Mouse (Mus musculus): ENCODE measurements around the gene Slc22a18. TPM values are rescaled to one million over a fixed set of nuclear protein-coding genes. Genes with fewer than 3 reads are reported as not detected.

Gene Slc22a18
- polyA plus RNA-seq, 1 experiment from 2014 or later: 11.7 TPM

DNA sequence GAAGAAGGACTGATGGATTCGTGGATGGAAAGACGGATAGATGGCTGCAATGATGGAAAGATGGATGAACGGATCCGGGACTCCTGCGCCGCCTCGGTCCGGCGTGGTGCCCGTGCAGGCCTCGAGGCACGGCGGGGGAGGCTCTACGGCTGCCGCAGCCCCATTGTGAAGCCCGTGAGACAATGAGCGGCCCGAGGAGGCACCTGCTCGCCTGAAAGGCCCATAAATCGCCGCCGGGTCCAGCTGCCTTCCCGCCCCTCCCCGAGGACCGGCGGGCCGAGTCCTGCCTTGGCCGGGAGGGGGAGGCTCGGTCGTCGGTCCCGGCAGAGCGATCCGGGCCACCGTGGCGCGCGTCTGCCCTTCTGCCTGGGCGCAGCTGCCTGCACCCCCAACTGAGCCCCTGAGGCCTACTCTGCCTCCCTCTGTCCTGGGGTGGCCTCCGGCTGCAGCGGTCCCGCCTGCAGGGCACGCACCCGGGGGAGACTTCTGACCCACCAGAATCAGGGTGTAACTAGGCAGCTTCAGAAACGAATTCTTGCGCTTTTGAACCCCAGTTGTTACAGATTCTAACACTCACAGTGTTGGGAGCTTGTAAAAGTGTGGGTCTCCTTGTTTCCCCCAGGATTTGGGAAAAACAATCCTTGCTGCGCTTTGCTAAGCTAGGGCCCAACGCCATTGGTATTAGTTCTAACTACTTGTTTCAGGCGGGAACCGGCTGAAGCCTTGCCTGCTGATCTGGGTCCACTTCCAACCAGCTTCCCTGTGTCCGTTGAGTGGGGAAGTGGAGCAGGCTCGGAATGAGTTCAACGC lies 27.7 kb upstream of the Slc22a18 start:
- Histone ChIP-seq H3K4me3 (replicated peaks) (peak overlapping the region; percentile 35), H3K36me3 (no peaks in the 10 kb centered on the region), H3K27me3 (replicated peaks) (peaks cover 11% of the 10 kb centered on the region), H3K4me1 (peaks cover 13% of the 10 kb centered on the region), H3K4me2 (peak overlapping the region; percentile 77), H3K9ac (peak overlapping the region; percentile 49; the same call in 1 of the 2 replicates), H3K9me3 (no peaks in the 10 kb centered on the region), H3K27ac (no peak overlapping the region)
- 12% methylated on average over 53 of the region's 53 CpGs for WGBS
- no peak for ATAC-seq (ENCODE audit: insufficient read depth, low FRiP score, low read depth)

DNA sequence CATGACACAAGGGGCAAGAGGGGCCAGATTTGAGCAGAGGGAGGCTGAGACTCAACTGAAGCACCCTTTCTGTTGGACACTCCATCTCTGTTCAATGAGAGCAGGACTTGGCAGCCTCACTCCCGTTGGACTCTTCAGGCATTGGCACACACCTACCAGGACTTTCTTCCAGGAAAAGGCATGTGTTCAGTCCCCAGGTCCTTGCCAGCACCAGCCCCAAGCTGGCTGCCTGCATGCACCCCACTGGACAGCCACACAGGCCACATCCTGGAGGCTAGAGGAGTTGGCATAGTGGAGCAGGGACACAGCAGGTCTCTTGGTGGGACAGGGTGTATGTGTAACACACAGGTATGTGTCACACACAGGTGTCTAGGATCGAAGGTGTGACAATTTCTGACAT lies 26.4 kb upstream of the Slc22a18 start:
- no peak for ATAC-seq (ENCODE audit: insufficient read depth, low FRiP score, low read depth)
- WGBS: 71% methylated on average over 2 of the region's 2 CpGs
- H3K9me3 ChIP-seq: no peaks in the 10 kb centered on the region

DNA sequence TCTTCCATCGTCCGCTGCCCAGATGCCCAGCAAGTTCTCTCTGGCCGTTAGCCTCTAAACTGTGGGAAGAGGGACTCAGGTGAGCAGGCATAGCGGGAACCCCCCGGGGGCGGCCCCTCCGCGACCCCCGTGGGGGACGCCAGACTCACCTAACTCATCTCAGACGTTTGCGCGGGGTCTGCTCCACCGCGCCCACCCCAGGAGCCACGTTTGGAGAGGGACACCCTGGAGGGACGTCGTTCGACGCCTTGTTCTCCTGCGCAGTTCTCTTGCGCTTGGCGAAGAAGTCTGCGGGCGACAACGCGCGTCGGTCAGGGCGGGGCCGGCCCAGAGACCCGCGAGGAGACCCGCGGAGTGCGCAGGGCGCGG lies 14.6 kb upstream of the Slc22a18 start:
- Histone ChIP-seq H3K36me3 (no peaks in the 10 kb centered on the region), H3K27me3 (replicated peaks) (no peaks in the 10 kb centered on the region), H3K9ac (peak overlapping the region; percentile 60), H3K4me2 (peak overlapping the region; percentile 60), H3K4me3 (replicated peaks) (peak overlapping the region; percentile 53), H3K27ac (peak overlapping the region; percentile 58), H3K9me3 (0 out of 2 replicates have a peak, but pooled peaks cover 2% of the 10 kb centered on the region), H3K4me1 (peaks cover 8% of the 10 kb centered on the region)
- ATAC-seq (ENCODE audit: insufficient read depth, low FRiP score, low read depth): no peak
- WGBS: 26% methylated on average over 38 of the region's 38 CpGs

More for the DNA sequence above, 26.4 kb upstream of the Slc22a18 start:
- Histone ChIP-seq H3K36me3 (no peaks in the 10 kb centered on the region), H3K27ac (no peak overlapping the region), H3K4me2 (no peak overlapping the region), H3K27me3 (replicated peaks) (peaks cover 11% of the 10 kb centered on the region), H3K4me1 (peaks cover 13% of the 10 kb centered on the region), H3K9ac (no peak overlapping the region), H3K4me3 (replicated peaks) (no peak overlapping the region)

DNA sequence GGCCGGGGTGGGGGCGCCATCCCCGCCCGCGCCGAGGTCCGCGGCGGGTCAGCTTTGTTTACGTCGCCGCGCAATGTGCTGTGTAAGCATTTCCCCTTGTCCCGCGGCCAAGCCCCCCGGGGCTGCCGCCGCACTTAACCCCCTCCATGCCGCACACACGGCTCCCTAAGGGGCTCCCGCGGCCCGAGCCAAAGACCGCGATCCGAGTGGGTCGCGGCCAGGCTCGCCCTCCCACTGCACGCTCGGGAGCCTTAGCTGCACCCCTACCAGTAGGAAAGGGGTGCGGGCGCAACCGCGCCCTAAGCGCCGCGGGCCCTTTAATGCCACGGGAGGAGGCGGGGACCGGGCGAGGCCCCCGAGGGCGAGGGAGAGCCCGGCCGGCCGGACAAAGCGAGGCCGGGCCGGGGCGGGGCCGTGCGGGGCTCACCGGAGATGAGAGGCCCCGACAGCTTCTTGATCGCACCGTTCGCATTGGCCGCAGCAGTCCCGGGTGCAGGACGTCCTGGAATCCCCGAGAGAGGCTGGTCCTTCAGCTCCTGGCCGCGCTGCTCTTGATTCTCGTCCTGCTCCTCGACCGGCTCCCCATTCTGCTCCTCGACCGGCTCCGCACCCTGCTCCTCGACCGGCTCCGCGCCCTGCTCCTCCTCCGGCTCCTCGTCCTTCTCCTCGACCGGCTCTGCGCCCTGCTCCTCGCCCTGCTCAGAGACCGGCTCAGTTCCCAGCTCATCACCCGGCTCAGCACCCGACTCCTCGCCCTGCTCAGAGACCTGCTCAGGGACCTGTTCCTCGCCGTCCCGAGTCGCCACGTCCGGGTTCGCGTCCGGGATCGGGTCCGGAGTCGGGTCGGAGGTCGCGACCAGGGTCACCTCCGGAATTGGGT lies 14.0 kb upstream of the Slc22a18 start:
- H3K4me2 ChIP-seq: peak overlapping the region; percentile 60
- no peaks in the 10 kb centered on the region for H3K36me3 ChIP-seq
- peak overlapping the region; percentile 58 for H3K27ac ChIP-seq
- no peak for ATAC-seq (ENCODE audit: insufficient read depth, low FRiP score, low read depth)
- 25% methylated on average over 99 of the region's 100 CpGs for WGBS
- peak overlapping the region; percentile 60 for H3K9ac ChIP-seq
- H3K9me3 ChIP-seq: 0 out of 2 replicates have a peak, but pooled peaks cover 2% of the 10 kb centered on the region
- H3K4me3 ChIP-seq (replicated peaks): peak overlapping the region; percentile 53
- no peaks in the 10 kb centered on the region for H3K27me3 ChIP-seq (replicated peaks)
- H3K4me1 ChIP-seq: peaks cover 14% of the 10 kb centered on the region

DNA sequence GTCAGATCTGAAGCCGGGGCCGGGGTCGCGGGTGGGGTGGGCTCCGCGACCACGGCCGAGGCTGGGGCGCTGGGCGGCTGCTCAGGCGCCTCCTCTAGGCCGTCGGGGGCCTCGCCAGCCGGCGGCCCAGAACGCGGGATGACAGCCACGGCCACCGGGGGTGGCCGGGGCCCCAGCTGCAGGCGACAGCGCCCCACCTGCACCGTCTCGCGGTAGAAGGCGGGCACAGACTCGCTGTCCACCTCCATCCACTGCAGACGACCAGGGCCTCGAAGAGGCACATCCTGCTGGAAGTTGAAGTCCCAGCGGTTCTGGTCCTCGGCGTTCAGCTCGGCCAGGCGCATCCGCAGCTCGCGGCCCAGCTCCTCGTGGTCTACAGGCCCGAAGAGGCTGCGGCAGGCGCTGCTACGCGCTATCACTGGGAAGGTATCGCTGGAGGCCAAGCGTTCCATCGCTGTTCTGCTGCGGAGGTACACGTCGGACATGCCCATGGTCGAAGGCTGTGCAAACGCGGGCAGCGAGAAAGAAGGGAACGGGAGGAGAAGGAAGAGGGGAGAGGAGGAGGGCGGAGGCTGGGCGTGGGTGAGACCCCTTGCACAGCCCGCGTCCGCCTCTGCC lies 13.2 kb upstream of the Slc22a18 start:
- Histone ChIP-seq H3K4me3 (replicated peaks) (peak overlapping the region; percentile 53), H3K27me3 (replicated peaks) (no peaks in the 10 kb centered on the region), H3K4me2 (peak overlapping the region; percentile 60), H3K36me3 (no peaks in the 10 kb centered on the region), H3K4me1 (peaks cover 22% of the 10 kb centered on the region), H3K27ac (peak overlapping the region; percentile 58), H3K9ac (peak overlapping the region; percentile 60), H3K9me3 (0 out of 2 replicates have a peak, but pooled peaks cover 2% of the 10 kb centered on the region)
- ATAC-seq (ENCODE audit: insufficient read depth, low FRiP score, low read depth): no peak
- WGBS: 35% methylated on average over 58 of the region's 60 CpGs

DNA sequence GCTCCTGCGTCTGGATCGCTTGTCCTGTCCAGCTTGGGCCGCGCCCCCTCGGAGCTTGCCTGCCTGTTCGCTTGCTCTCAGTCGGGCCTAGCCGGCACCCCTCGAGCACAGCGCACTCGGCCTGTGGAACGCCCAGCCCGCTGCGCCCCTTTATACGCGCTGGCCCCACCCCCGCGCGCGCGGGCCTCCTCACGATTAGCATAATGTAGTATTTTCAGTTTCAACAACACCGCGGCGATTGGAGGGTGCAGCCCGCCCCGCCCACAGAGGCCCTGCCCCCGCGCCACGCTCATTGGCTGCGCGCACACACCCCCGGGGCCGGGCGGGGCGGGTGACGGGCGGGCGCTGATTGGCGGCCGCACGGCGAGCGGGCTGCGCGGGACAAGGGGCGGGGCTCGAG lies 12.7 kb upstream of the Slc22a18 start, which contains the start of gene Cdkn1c:
Gene Cdkn1c, minus strand, starts transcription at position 177 of the 400 bp plus-strand sequence.
- H3K4me2 ChIP-seq: peak within 1 kb of the TSS; percentile 60
- H3K27me3 ChIP-seq (replicated peaks): no peaks in the 10 kb centered on the region
- peak; percentile 82 for ATAC-seq (ENCODE audit: insufficient read depth, low FRiP score, low read depth)
- H3K4me1 ChIP-seq: peaks cover 24% of the 10 kb centered on the region
- 30% methylated on average over 48 of the region's 48 CpGs for WGBS
- H3K9ac ChIP-seq: peak within 1 kb of the TSS; percentile 60
- H3K4me3 ChIP-seq (replicated peaks): peak within 1 kb of the TSS; percentile 53
- 0 out of 2 replicates have a peak, but pooled peaks cover 2% of the 10 kb centered on the region for H3K9me3 ChIP-seq
- no peaks in the 10 kb centered on the region for H3K36me3 ChIP-seq
- H3K27ac ChIP-seq: peak within 1 kb of the TSS; percentile 58

DNA sequence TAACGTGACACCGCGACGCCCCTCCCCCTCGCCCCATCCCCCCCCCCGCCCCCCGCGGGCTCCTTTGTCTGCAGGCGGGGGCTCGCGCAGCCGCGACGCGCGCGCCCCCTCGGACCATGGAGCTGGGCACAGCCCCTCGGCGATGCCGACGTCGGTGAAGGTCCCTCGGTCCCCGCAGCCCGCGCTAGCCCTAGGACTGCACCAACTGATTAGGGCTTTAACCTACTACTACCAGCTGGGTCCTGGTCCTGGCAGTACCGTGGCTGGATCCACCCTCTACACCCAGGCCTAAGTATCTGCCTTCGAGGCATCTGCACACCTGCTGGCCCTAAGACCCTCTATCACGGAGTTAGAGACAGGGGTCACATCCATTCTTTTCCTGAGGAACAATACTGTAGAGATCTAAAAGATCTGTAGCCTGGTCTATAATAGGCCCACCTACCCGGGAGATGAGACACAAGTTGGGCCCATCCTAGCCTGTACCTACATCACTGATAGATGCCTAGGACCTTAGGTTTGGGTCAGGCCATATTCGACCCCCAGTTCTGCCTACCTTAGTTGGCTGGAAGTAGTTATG lies 12.2 kb upstream of the Slc22a18 start:
- Histone ChIP-seq H3K9ac (no peak overlapping the region; the same call in 1 of the 2 replicates), H3K36me3 (no peaks in the 10 kb centered on the region), H3K4me3 (replicated peaks) (peak overlapping the region; percentile 53), H3K4me2 (peak overlapping the region; percentile 50), H3K27ac (peak overlapping the region; percentile 42; the same call in 1 of the 2 replicates), H3K4me1 (peaks cover 24% of the 10 kb centered on the region), H3K27me3 (replicated peaks) (no peaks in the 10 kb centered on the region), H3K9me3 (0 out of 2 replicates have a peak, but pooled peaks cover 2% of the 10 kb centered on the region)
- WGBS: 30% methylated on average over 20 of the region's 32 CpGs
- peak; percentile 15 for ATAC-seq (ENCODE audit: insufficient read depth, low FRiP score, low read depth)

DNA sequence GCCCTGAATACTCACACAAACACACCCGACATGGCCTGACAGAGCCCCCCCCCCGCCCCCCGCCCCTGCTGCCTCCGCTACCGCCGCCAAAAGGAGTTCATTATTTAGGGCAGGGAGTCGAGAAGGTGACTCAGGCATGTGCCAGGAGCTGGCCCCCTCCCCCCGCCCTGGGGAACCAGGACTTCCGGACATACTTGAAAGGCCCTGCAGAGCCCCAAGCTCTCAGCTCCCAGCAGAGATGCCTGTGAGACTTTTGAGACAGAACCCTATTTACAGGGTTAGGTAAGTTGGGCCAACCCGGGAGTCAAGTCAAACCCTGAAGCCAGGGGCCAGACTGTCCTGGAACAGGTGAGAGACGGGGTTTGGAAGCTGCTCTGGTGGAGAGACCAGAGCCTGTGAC lies 11.6 kb upstream of the Slc22a18 start:
- H3K4me3 ChIP-seq (replicated peaks): no peak overlapping the region
- H3K4me1 ChIP-seq: peaks cover 24% of the 10 kb centered on the region
- peak overlapping the region; percentile 50 for H3K4me2 ChIP-seq
- no peaks in the 10 kb centered on the region for H3K36me3 ChIP-seq
- WGBS: 38% methylated on average over 11 of the region's 11 CpGs
- H3K27me3 ChIP-seq (replicated peaks): no peaks in the 10 kb centered on the region
- H3K9me3 ChIP-seq: 0 out of 2 replicates have a peak, but pooled peaks cover 2% of the 10 kb centered on the region
- no peak for ATAC-seq (ENCODE audit: insufficient read depth, low FRiP score, low read depth)
- peak overlapping the region; percentile 42; the same call in 1 of the 2 replicates for H3K27ac ChIP-seq
- H3K9ac ChIP-seq: no peak overlapping the region

DNA sequence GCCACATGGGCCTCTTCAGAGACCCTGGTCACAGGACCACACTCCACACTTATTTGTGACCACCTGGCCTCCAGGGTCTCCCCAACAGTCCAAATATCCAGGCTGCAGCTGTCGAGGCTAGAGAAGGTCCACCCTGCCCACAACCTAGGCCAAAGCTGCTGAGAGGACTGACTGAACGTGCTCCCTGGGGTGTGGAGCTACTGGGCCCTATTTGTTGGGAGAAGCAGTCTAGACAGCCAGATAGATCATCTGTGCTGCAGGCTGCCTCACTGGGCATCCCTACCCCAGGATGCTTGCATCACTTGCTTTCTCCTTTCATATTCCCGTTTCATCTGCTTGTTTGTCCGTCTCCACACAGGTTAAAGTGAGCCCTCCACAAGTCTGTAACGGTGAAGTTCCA lies 11.0 kb upstream of the Slc22a18 start:
- Histone ChIP-seq H3K4me1 (peaks cover 24% of the 10 kb centered on the region), H3K27me3 (replicated peaks) (no peaks in the 10 kb centered on the region), H3K4me3 (replicated peaks) (no peak overlapping the region), H3K27ac (no peak overlapping the region), H3K4me2 (no peak overlapping the region), H3K9ac (no peak overlapping the region), H3K36me3 (no peaks in the 10 kb centered on the region), H3K9me3 (0 out of 2 replicates have a peak, but pooled peaks cover 2% of the 10 kb centered on the region)
- no peak for ATAC-seq (ENCODE audit: insufficient read depth, low FRiP score, low read depth)
- WGBS: 79% methylated on average over 5 of the region's 5 CpGs

DNA sequence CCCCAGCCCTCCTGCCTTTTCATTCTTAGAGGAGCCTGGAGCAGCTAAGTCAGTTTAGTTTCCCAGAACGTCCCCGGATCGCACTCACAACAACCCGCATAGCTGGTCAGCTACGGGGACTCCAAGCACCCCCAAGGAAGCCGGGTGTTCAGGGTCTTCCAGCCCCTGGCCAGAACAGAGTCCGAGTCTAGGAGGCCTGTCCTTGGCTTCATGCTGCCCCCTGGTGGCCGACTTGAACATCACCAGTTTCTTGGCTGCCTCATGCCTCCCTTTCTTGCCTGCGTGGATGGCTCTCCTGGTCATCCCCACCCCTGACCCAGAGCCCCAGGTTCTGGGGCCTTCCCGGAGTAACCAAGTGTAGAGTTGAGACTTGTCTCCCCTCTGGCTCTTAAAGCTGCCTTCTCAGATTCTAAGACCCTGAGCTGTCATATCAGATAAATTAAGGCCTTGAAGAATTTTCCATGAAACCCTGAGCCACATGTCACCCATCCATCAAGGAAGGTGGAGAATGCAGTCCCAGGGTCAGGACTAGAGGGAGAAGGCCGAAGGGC lies 9.6 kb upstream of the Slc22a18 start:
- 34% methylated on average over 11 of the region's 11 CpGs for WGBS
- no peak overlapping the region for H3K4me2 ChIP-seq
- ATAC-seq (ENCODE audit: insufficient read depth, low FRiP score, low read depth): no peak
- no peaks in the 10 kb centered on the region for H3K27me3 ChIP-seq (replicated peaks)
- H3K4me3 ChIP-seq (replicated peaks): no peak overlapping the region
- H3K4me1 ChIP-seq: peaks cover 24% of the 10 kb centered on the region
- H3K9ac ChIP-seq: no peak overlapping the region
- H3K9me3 ChIP-seq: 0 out of 2 replicates have a peak, but pooled peaks cover 2% of the 10 kb centered on the region
- H3K27ac ChIP-seq: peak overlapping the region; percentile 81
- no peaks in the 10 kb centered on the region for H3K36me3 ChIP-seq

All from stomach, embryonic 15.5 days (tissue).